Mouse (Mus musculus): ENCODE measurements around the gene Slamf9.

- TF ChIP-seq TCF12 (IDR thresholded peaks at IDR 0.05; ENCODE audit: insufficient read depth, poor library complexity, severe bottlenecking) (no peak), POLR2A (IDR thresholded peaks at IDR 0.05; ENCODE audit: insufficient read length, low read depth) (no peak), MYOD1 (IDR thresholded peaks at IDR 0.05; ENCODE audit: control insufficient read depth in 1 of 3, insufficient read length in 2 of 3, low read depth in 2 of 3) (no peak), POLR2AphosphoS2 (IDR thresholded peaks at IDR 0.05; ENCODE audit: insufficient read length, low read depth) (no peak), MAX (IDR thresholded peaks at IDR 0.05; ENCODE audit: low read depth) (no peak), USF1 (IDR thresholded peaks at IDR 0.05; ENCODE audit: low read depth) (no peak), E2F4 (IDR thresholded peaks at IDR 0.05; ENCODE audit: insufficient read depth) (no peak), TCF3 (IDR thresholded peaks at IDR 0.05; ENCODE audit: insufficient read length, low read depth) (no peak)
Observed at GRCm38 (mm10) chr1:172525971-172526370, 50.8 kb downstream of the Slamf9 start.
